Mouse (Mus musculus): ENCODE data around the gene Fcgr3. TPM values are rescaled to one million over a fixed set of nuclear protein-coding genes. Genes with fewer than 3 reads are reported as not detected.
"Not testable (repeated sequence)": the region's sequence is repeated elsewhere in the genome, so short reads cannot be mapped to it uniquely, and the experiment has no call there.

Gene Fcgr3
- 3.0 and 3.3 TPM in 2 replicates for polyA plus RNA-seq (2016; fragmentation: Nextera tagmentation; extraction: Ambion mirVana)

DNA sequence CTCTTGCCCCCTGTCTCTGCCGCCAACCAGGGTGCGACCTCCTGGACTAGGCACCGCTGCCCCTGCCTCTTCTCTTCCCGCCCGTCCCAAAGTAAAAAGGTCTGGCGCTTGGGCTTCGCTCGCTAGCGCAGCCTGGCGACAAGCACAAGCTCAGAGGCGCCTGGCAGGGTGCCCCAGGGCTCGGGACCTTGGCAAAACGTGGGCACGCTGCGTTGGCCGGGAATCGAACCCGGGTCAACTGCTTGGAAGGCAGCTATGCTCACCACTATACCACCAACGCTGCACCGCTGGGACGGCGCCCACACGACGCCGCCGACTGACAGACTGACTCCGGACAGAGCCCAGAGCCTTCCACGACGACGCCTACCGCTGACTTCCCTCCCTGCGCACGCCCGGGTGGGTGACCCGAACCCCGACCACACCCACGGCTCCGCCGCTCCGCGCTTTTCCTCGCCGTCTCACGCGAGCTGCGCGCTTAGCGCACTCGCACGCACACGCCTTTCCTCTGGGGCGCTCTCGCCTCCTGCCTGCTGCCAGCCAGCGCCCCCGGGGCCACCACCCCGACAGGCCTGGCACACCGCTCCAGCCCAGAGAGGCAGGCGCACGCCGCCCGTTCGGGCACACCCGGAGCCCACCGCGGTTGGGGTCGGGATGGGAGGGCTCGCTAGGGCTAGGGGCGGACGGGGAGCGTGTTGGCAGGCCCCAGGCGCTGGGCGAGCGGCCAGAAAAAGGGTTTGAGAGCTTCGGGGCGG lies at the start of gene Fcgr3:
Gene Fcgr3 (minus strand): TSS at position 445 of the 752 bp plus-strand sequence.
- not testable (repeated sequence) for H3K27ac ChIP-seq; H3K36me3 ChIP-seq; H3K9me3 ChIP-seq (replicated peaks)
- Histone ChIP-seq H3K4me1 (peaks cover 15% of the 10 kb centered on the region), H3K4me3 (peak within 1 kb of the TSS; percentile 46), H3K27me3 (ENCODE audit: low read depth, poor library complexity, severe bottlenecking) (peaks cover 46% of the 10 kb centered on the region)
- peak; percentile 92 for DNase-seq (ENCODE audit: low spot score)
- WGBS = 1% methylated on average over 45 of the region's 75 CpGs

DNA sequence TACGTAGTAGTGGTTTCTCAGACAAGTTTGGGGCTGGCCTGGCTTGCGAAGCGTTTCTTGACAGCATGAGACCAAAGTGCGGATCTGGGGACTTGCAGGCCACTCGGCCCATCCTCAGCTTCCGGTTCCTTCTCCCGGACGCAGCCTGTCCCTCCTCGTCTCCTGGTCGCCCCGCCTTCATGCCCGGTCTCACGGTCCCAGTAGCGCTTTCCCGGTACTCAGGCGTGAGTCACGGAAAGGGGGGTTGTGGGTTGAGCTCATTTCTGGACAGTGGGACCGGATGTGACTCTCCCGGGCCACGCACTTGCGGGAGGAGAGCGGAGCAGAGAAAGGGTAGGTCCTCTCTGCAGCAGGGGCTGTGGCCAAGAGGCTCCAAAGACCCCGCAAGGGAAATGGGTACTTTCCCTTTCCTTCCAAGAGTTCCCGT lies 49.2 kb upstream of the Fcgr3 start, which contains the start of gene Cfap126:
Gene Cfap126 (plus strand): TSS at position 46 of the 427 bp plus-strand sequence.
- Histone ChIP-seq H3K36me3 (no peaks in the 10 kb centered on the region), H3K27me3 (ENCODE audit: low read depth, poor library complexity, severe bottlenecking) (no peaks in the 10 kb centered on the region), H3K4me3 (peak within 1 kb of the TSS; percentile 62), H3K9me3 (replicated peaks) (no peaks in the 10 kb centered on the region), H3K4me1 (peaks cover 16% of the 10 kb centered on the region), H3K27ac (peak within 1 kb of the TSS; percentile 84)
- peak; percentile 77 for DNase-seq (ENCODE audit: low spot score)
- WGBS = 1% methylated on average over 24 of the region's 24 CpGs

DNA sequence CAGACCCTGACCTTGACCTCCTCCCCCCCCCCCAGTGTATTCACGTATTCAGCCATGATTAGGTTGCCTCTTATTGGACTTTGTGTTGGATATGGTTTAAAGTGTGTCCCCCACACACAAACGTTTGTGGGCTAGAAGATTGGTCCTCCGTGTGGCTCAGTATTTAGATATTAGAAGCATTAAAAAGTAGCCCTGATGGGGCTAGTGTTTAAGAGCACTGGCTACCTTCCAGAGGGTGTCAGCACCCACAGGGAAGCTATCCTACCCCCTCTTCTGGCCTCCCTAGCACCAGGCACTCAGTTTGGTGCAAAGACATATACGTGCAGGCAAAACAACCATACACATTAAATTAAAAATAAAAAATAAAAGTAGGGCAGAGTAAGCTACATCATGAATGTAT lies 48.3 kb upstream of the Fcgr3 start:
- DNase-seq (ENCODE audit: low spot score) = peak; percentile 27
- Histone ChIP-seq H3K27ac (no peak overlapping the region), H3K4me1 (peaks cover 16% of the 10 kb centered on the region), H3K4me3 (no peak overlapping the region), H3K9me3 (replicated peaks) (no peaks in the 10 kb centered on the region), H3K36me3 (no peaks in the 10 kb centered on the region), H3K27me3 (ENCODE audit: low read depth, poor library complexity, severe bottlenecking) (no peaks in the 10 kb centered on the region)
- WGBS = 84% methylated on average over 4 of the region's 4 CpGs

DNA sequence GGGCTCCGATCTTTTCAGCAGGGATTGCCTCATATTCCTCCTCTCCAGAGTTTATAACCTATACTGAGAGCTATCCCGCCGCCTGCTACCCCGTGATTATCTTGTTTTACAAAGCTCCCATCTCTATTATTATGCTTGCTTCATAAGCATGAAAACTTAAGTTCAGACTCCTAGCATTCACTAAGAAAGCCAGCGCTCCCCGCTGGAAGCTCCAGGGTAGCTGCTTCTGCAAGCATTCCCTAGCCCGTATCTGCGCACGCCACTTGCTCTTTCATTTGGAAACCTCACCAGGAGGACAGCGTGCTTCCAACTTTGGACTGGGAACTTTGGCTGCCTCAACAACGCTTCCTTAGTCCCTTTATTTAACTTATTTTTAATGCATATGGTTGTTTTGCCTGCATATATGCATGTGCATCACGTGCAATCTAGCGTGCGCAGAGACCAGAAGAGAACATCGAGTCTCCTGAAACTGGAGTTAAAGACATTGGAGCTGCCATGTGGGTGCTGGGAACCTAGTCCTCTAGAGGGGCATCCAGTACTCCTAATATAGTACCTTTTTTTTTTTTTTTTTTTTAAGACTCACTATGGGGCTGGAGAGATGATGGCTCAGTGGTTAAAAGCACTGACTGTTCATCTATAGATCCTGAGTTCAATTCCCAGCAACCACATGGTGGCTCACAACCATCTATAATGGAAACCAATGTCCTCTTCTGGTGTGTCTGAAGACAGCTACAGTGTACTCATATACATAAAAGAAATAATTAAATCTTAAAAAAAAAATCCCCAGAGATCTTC lies 47.2 kb upstream of the Fcgr3 start:
- 2% methylated on average over 15 of the region's 15 CpGs for WGBS
- Histone ChIP-seq H3K4me3 (peak overlapping the region; percentile 65), H3K27me3 (ENCODE audit: low read depth, poor library complexity, severe bottlenecking) (no peaks in the 10 kb centered on the region), H3K4me1 (peaks cover 16% of the 10 kb centered on the region), H3K9me3 (replicated peaks) (no peaks in the 10 kb centered on the region), H3K27ac (peak overlapping the region; percentile 81), H3K36me3 (no peaks in the 10 kb centered on the region)
- DNase-seq (ENCODE audit: low spot score) = peak; percentile 66

DNA sequence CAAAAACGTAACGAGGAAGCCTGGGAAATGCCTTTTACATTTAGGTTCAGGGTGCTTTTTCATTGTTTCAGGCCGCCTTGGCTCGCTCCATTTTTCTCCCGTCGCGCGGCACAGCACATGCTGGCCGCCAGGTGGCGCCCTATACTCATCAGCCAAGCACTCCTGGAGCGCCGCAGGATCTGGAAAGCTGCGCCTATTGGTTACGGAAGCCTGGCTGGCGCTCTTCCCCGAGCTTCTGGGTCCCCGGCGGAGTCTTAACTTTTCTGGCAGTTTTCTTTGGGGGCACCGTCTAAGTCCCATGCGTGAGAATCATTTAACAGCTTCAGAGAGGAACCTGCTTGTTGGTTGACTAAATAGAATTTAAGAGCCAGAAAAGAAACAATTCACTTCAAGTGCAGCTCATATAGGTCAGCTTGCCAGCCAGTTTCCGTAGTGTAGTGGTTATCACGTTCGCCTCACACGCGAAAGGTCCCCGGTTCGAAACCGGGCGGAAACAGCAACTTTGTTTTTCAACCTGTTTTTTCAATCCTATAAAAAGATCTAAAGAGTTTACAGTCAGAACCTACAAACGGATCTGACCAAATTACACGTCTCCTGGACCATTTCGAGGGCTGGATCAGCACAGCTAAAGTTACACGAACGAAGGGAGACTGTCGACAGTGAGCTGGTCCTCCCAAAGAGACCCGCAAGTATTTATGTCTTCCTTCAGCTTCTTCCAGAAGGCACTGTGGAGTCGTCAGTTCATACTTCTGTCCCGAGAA lies 46.5 kb upstream of the Fcgr3 start:
- peak overlapping the region; percentile 65 for H3K4me3 ChIP-seq
- H3K4me1 ChIP-seq = peaks cover 16% of the 10 kb centered on the region
- peak overlapping the region; percentile 81 for H3K27ac ChIP-seq
- H3K36me3 ChIP-seq = no peaks in the 10 kb centered on the region
- WGBS = under 1% methylated on average over 38 of the region's 38 CpGs
- no peaks in the 10 kb centered on the region for H3K9me3 ChIP-seq (replicated peaks)
- peak; percentile 97 for DNase-seq (ENCODE audit: low spot score)
- H3K27me3 ChIP-seq (ENCODE audit: low read depth, poor library complexity, severe bottlenecking) = no peaks in the 10 kb centered on the region

DNA sequence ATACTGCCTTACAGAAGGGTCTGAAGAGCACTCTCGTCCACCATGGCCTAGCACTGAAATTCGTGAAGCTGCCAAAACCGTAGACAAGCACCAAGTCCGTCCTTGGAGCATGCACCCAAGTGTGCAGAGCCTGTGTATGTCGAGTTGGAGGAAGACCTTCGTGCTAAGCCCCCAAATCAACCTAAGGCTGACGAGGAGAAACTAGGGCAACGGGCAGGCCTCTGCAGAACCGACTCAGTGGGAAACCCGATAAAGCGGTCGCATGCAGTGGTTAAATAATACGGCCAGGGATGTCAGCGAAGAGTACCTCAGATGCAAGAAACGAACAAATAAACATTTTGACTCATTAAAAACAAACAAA lies 45.9 kb upstream of the Fcgr3 start:
- Histone ChIP-seq H3K36me3 (no peaks in the 10 kb centered on the region), H3K27me3 (ENCODE audit: low read depth, poor library complexity, severe bottlenecking) (no peaks in the 10 kb centered on the region), H3K4me1 (peaks cover 16% of the 10 kb centered on the region), H3K9me3 (replicated peaks) (no peaks in the 10 kb centered on the region), H3K27ac (peak overlapping the region; percentile 81), H3K4me3 (peak overlapping the region; percentile 65)
- WGBS = 15% methylated on average over 15 of the region's 15 CpGs
- DNase-seq (ENCODE audit: low spot score) = peak; percentile 76

DNA sequence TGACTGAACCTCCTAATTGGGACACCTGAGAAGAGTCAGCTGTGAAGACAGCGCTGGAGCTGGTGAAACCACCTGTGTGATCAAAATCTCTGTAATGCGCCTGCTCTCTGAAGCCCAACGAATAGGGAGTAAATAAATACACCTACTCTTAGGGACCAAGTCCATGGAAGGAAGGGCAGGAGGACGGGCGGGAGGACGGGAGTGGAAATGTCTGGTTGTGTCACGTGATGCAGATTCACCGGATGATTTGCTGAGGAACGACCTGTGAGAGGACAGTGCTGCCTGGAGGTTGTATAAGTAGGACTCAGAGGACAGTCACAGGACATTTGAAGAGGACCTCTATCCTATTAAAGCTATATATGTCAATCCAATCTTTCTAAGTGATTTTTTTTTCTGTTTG lies 44.9 kb upstream of the Fcgr3 start:
- Histone ChIP-seq H3K4me1 (peaks cover 16% of the 10 kb centered on the region), H3K9me3 (replicated peaks) (no peaks in the 10 kb centered on the region), H3K36me3 (no peaks in the 10 kb centered on the region), H3K4me3 (no peak overlapping the region), H3K27ac (no peak overlapping the region), H3K27me3 (ENCODE audit: low read depth, poor library complexity, severe bottlenecking) (no peaks in the 10 kb centered on the region)
- 33% methylated on average over 9 of the region's 9 CpGs for WGBS
- DNase-seq (ENCODE audit: low spot score) = peak; percentile 32

DNA sequence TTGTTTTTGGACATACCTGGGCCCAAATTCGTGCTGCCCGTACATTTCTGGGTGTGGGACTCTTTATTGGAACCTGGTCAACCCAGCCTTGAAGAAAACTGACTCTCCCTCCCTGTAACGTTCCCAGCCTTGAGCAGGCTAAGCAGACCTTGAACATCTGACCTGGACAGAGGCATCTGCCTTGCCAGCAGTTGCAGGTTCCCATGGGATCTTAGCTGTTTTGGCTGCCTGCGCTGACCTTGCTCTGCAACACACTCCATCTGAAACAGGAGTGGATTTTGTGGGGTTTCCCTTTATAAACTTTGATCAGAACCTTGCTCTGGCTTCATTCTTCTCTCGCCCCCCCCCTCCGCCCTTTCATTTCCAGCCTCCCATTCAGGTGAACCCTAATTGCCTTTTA lies 40.5 kb upstream of the Fcgr3 start:
- H3K27ac ChIP-seq = no peak overlapping the region
- WGBS = 80% methylated on average over 6 of the region's 6 CpGs
- no peaks in the 10 kb centered on the region for H3K36me3 ChIP-seq
- peaks cover 6% of the 10 kb centered on the region for H3K4me1 ChIP-seq
- no peak overlapping the region for H3K4me3 ChIP-seq
- no peaks in the 10 kb centered on the region for H3K9me3 ChIP-seq (replicated peaks)
- H3K27me3 ChIP-seq (ENCODE audit: low read depth, poor library complexity, severe bottlenecking) = no peaks in the 10 kb centered on the region
- DNase-seq (ENCODE audit: low spot score) = no peak

DNA sequence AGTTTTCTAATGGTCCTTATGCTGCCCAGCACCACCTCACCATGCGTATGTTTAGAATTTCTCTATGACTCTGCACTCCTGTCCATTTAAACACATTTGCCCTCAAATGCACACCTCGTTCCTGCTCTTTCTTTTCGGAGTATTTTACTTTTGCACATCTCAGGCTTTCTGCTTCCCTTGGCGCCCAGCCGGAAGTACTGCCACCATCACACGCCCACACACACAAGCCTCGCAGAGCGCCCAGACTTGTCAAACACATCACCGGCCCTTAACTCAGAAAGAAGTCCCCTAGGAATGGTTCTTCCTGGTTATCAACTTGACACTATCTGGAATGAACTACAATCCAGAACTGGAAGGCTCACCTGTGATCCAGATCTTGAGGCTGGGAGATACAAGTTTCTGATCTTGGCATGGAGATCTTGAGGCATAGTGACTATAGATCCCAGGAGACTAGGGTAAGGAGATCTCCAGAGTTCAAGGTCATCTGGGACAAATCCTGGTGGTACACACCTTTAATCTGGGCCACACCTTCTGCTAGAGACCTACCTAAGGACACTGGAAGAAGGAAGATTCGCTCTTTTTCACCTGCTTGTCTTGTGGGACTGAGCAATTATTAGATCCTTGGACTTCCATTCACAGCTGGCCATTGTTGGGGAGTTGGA lies 38.6 kb upstream of the Fcgr3 start:
- H3K4me1 ChIP-seq = peaks cover 6% of the 10 kb centered on the region
- H3K27ac ChIP-seq = no peak overlapping the region
- H3K4me3 ChIP-seq = peak overlapping the region; percentile 69
- no peaks in the 10 kb centered on the region for H3K27me3 ChIP-seq (ENCODE audit: low read depth, poor library complexity, severe bottlenecking)
- H3K9me3 ChIP-seq (replicated peaks) = no peaks in the 10 kb centered on the region
- no peaks in the 10 kb centered on the region for H3K36me3 ChIP-seq
- DNase-seq (ENCODE audit: low spot score) = no peak
- 13% methylated on average over 10 of the region's 10 CpGs for WGBS

DNA sequence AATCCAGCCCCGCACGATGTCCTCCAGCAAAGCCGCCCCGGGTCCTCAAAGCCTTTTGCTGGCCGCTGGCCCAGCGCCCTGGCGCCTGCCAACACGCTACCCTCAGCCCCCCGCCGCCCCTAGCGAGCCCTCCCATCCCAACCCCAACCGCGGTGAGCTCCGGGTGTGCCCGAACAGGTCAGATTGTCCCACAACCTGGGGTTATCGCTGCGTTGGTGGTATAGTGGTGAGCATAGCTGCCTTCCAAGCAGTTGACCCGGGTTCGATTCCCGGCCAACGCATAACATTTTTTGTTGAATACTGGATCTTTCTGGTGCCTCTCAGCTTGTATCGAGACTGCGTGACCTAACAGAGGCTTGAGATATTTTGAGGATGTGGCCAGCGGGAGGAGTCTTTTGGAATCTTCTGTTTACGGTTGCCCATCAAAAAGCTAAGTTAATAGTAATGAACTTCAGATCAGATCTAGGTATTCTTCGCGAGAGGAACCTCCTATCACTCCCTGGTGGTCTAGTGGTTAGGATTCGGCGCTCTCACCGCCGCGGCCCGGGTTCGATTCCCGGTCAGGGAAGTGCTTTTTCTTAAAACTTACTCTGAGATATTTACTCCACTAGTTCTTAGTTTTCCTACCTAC lies 37.9 kb upstream of the Fcgr3 start:
- no peaks in the 10 kb centered on the region for H3K27me3 ChIP-seq (ENCODE audit: low read depth, poor library complexity, severe bottlenecking)
- no peaks in the 10 kb centered on the region for H3K36me3 ChIP-seq
- peak; percentile 97 for DNase-seq (ENCODE audit: low spot score)
- H3K9me3 ChIP-seq (replicated peaks) = no peaks in the 10 kb centered on the region
- peak overlapping the region; percentile 77 for H3K27ac ChIP-seq
- peak overlapping the region; percentile 69 for H3K4me3 ChIP-seq
- WGBS = 0% methylated on average over 35 of the region's 35 CpGs
- H3K4me1 ChIP-seq = peaks cover 7% of the 10 kb centered on the region

DNA sequence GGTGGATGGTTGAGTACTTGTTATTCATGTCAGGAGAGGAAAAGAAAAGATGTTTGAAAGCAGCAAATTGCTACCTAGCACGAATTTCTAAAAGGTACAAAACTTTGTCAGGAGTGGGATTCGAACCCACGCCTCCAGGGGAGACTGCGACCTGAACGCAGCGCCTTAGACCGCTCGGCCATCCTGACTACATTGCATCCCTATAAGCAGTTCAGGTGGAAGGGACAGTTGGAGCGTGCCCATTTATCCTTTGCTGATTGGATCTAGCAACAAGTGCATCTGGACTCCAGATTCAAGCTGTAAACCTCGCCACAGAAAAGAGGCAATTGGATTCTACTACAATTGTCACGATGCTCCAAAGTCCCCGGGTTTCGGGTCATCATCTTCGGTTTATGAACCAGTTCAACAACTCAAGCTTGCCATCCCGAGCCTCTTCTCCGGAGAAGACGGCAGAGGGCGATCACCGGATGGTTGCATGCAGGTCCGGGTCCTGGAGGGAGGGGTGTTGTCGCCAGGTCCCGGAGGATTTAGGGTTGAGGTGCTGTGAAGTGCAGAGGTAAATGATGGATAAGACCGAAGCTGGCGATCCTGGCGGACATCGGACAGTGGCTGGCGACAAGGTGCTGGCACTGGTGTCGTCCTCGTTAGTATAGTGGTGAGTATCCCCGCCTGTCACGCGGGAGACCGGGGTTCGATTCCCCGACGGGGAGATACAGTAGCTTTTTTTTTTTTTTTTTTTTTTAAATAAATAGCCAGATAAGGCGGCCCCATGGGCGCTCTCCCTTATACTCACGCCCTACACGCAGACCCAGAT lies 37.2 kb upstream of the Fcgr3 start:
- Histone ChIP-seq H3K9me3 (replicated peaks) (no peaks in the 10 kb centered on the region), H3K4me1 (peaks cover 14% of the 10 kb centered on the region), H3K27me3 (ENCODE audit: low read depth, poor library complexity, severe bottlenecking) (no peaks in the 10 kb centered on the region), H3K36me3 (no peaks in the 10 kb centered on the region), H3K4me3 (peak overlapping the region; percentile 69), H3K27ac (peak overlapping the region; percentile 77)
- DNase-seq (ENCODE audit: low spot score) = peak; percentile 93
- under 1% methylated on average over 40 of the region's 40 CpGs for WGBS

All from limb, embryonic 10.5 days (tissue).